ENCODE assay signal across 8 mouse cellular contexts in the genomic region with DNA sequence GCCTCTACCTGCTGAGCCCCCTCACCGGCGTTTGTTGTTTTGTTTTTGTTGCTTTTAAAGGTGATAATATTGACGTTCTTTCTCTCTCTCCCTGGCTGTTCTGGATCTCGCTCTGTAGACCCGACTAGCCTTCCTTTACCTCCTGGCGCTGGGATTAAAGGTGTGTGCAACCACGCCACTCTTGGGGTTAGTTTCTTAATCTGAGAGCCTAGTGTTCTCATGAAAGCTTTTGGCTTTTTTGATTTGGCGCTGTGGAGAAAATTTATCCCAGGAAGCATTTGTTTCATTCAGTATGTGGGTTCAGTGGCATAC. TPM values are rescaled to one million over a fixed set of nuclear protein-coding genes. Genes with fewer than 3 reads are reported as not detected.
DNase-seq lines count a peak whose midpoint lies in the region; ATAC-seq lines count a peak whose summit lies in the region.

No protein-coding gene starts in this region.

- ATAC-seq in erythroid progenitor cell, adult 5-6 weeks (replicated peaks; ENCODE audit: low FRiP score, poor library complexity, severe bottlenecking): peak; percentile 35
- ATAC-seq in liver, embryonic 11.5 days (replicated peaks; ENCODE audit: low FRiP score): no peak

- H3K27ac ChIP-seq in liver, embryonic 11.5 days (ENCODE audit: low read depth, low read length): peak overlapping the region; percentile 64

- WGBS in liver, embryonic 11.5 days: under 1% methylated on average over 8 of the region's 8 CpGs

- H3K36me3 ChIP-seq in liver, embryonic 11.5 days (ENCODE audit: control insufficient read depth, insufficient read depth, low read length): no peaks in the 10 kb centered on the region

- peak overlapping the region; percentile 87 for H3K4me2 ChIP-seq in liver, embryonic 11.5 days

- no peaks in the 10 kb centered on the region for H3K27me3 ChIP-seq in liver, embryonic 11.5 days (replicated peaks; ENCODE audit: control insufficient read depth, insufficient read depth, low read length)

- peak; percentile 15 for DNase-seq in adrenal gland, postnatal 14 days
- no peak for DNase-seq in adrenal gland, postnatal 25 days
- DNase-seq in A20 (ENCODE audit: low read depth, low spot score): peak; percentile 58
- DNase-seq in liver, embryonic 11.5 days (ENCODE audit: low spot score): no peak
- no peak for DNase-seq in right cerebral cortex, postnatal 14 days
- no peak for DNase-seq in layer of hippocampus, adult 18-20 months (ENCODE audit: low spot score in 2 of 2)
- no peak for DNase-seq in gastrocnemius, postnatal 25 days

- H3K4me1 ChIP-seq in liver, embryonic 11.5 days (replicated peaks; ENCODE audit: control insufficient read depth, insufficient read depth, low read length): peaks cover 8% of the 10 kb centered on the region

- peak overlapping the region; percentile 82 for H3K9ac ChIP-seq in liver, embryonic 11.5 days (ENCODE audit: low read depth, low read length)

- peak overlapping the region; percentile 87 for H3K4me3 ChIP-seq in liver, embryonic 11.5 days (ENCODE audit: low read depth, low read length)

- no peaks in the 10 kb centered on the region for H3K9me3 ChIP-seq in liver, embryonic 11.5 days (ENCODE audit: control insufficient read depth, low read length)

RNA-seq across cellular contexts. Expression of a gene that starts 0.7 kb away (rescaled TPM):
- 33.8 and 35.4 TPM in 2 replicates for total RNA-seq in adrenal gland, postnatal 14 days (2021)
- total RNA-seq in adrenal gland, postnatal 25 days (2021): 35.2 and 36.7 TPM in 2 replicates
- 44.9 and 66.7 TPM in 2 replicates for total RNA-seq in erythroid progenitor cell, adult 5-6 weeks (2015; ENCODE audit: low replicate concordance)
- total RNA-seq in erythroid progenitor cell, adult 5-6 weeks (2017; ENCODE audit: low replicate concordance): 59.5 and 67.9 TPM in 2 replicates
- 63.6 and 68.0 TPM in 2 replicates for polyA plus RNA-seq in liver, embryonic 11.5 days (2014; fragmentation: Nextera tagmentation; extraction: Ambion mirVana)
- total RNA-seq in layer of hippocampus, adult 18-20 months (2021): 10 to 100 TPM; 16.0 to 18.7 TPM
- total RNA-seq in gastrocnemius, postnatal 25 days (2021): 10 to 100 TPM in 1 of 2 experiments, 1 to 10 TPM in 1; 9.7 to 10.7 TPM

RNA-seq across cellular contexts. Expression of a gene that starts 45.4 kb away (rescaled TPM):
- total RNA-seq in adrenal gland, postnatal 14 days (2021): 51.5 and 51.8 TPM in 2 replicates
- total RNA-seq in adrenal gland, postnatal 25 days (2021): 57.5 and 59.5 TPM in 2 replicates
- total RNA-seq in erythroid progenitor cell, adult 5-6 weeks (2015; ENCODE audit: low replicate concordance): 14.4 and 18.0 TPM in 2 replicates
- 10.4 and 12.2 TPM in 2 replicates for total RNA-seq in erythroid progenitor cell, adult 5-6 weeks (2017; ENCODE audit: low replicate concordance)
- polyA plus RNA-seq in liver, embryonic 11.5 days (2014; fragmentation: Nextera tagmentation; extraction: Ambion mirVana): 7.7 and 7.9 TPM in 2 replicates
- 10 to 100 TPM; 31.1 to 32.1 TPM for total RNA-seq in layer of hippocampus, adult 18-20 months (2021)
- 10 to 100 TPM in 1 of 2 experiments, 1 to 10 TPM in 1; 9.8 to 10.7 TPM for total RNA-seq in gastrocnemius, postnatal 25 days (2021)

RNA-seq across cellular contexts. Expression of a gene that starts 45.5 kb away (rescaled TPM):
- 71.3 and 73.5 TPM in 2 replicates for total RNA-seq in adrenal gland, postnatal 14 days (2021)
- total RNA-seq in adrenal gland, postnatal 25 days (2021): 66.2 and 75.9 TPM in 2 replicates
- 136 and 147 TPM in 2 replicates for total RNA-seq in erythroid progenitor cell, adult 5-6 weeks (2015; ENCODE audit: low replicate concordance)
- total RNA-seq in erythroid progenitor cell, adult 5-6 weeks (2017; ENCODE audit: low replicate concordance): 116 and 188 TPM in 2 replicates
- 137 and 143 TPM in 2 replicates for polyA plus RNA-seq in liver, embryonic 11.5 days (2014; fragmentation: Nextera tagmentation; extraction: Ambion mirVana)
- 100 to 1,000 TPM; 173 to 177 TPM for total RNA-seq in layer of hippocampus, adult 18-20 months (2021)
- 100 to 1,000 TPM in 1 of 2 experiments, 10 to 100 TPM in 1; 97.2 to 102 TPM for total RNA-seq in gastrocnemius, postnatal 25 days (2021)

RNA-seq across cellular contexts. Expression of a gene that starts 59.2 kb away (rescaled TPM):
- 10.7 and 12.3 TPM in 2 replicates for total RNA-seq in adrenal gland, postnatal 14 days (2021)
- total RNA-seq in adrenal gland, postnatal 25 days (2021): 12.0 and 14.8 TPM in 2 replicates
- 12.6 and 20.5 TPM in 2 replicates for total RNA-seq in erythroid progenitor cell, adult 5-6 weeks (2015; ENCODE audit: low replicate concordance)
- total RNA-seq in erythroid progenitor cell, adult 5-6 weeks (2017; ENCODE audit: low replicate concordance): 7.9 and 10.9 TPM in 2 replicates
- 66.1 and 68.3 TPM in 2 replicates for polyA plus RNA-seq in liver, embryonic 11.5 days (2014; fragmentation: Nextera tagmentation; extraction: Ambion mirVana)
- total RNA-seq in layer of hippocampus, adult 18-20 months (2021): 1 to 10 TPM; 6.1 to 6.9 TPM
- 1 to 10 TPM; 4.9 to 5.1 TPM for total RNA-seq in gastrocnemius, postnatal 25 days (2021)

Comparison
In these comparisons a context has a peak if more than half of its experiments do, and no peak if none do; other contexts are left out.
1. DNase-seq: peak in adrenal gland, postnatal 14 days (single experiment) and A20 (single experiment); none in adrenal gland, postnatal 25 days (single experiment), liver, embryonic 11.5 days (single experiment), right cerebral cortex, postnatal 14 days (single experiment), layer of hippocampus, adult 18-20 months (0 of 2) and gastrocnemius, postnatal 25 days (single experiment).